Mouse (Mus musculus): ENCODE data around the gene Tmem219. TPM values are rescaled to one million over a fixed set of nuclear protein-coding genes. Genes with fewer than 3 reads are reported as not detected.
A peak's percentile ranks its signal among the peaks of the same experiment; 100 is the strongest.
"Not testable (repeated sequence)": the region's sequence is repeated elsewhere in the genome, so short reads cannot be mapped to it uniquely, and the experiment has no call there.

Gene Tmem219
- polyA plus RNA-seq, 1 experiment, result not detected

DNA sequence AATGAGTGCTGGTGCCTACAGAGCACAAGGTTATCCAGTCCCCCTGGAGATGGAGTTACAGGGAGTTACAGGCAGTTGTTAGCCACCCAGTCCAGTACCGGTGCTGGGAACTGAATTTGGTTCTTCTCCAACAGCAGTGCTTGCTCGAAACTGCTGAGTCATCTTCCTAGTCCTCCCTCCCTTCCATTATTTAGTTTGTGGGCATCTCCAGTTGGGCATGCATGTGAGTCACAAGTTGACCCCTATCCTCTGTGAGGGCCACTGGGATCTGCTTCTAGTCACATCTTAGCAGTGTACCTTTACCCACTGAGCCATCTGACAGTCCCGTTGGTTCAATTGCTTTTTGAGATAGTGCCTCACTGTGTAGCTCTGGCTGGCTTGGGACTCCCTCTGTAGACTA, 17.1 kb downstream of the Tmem219 start:
- TF ChIP-seq CTCF (IDR thresholded peaks at IDR 0.05; ENCODE audit: insufficient read depth, low read depth, low read length) (no peak), POLR2A (IDR thresholded peaks at IDR 0.05; ENCODE audit: insufficient read depth, low read depth, low read length) (no peak)
- no peak overlapping the region for H3K27ac ChIP-seq (ENCODE audit: insufficient read depth, low read depth, low read length)
- H3K4me3 ChIP-seq (ENCODE audit: insufficient read depth, low read depth, low read length), result no peak overlapping the region
- WGBS, result 76% methylated on average over 3 of the region's 3 CpGs
- H3K4me1 ChIP-seq (ENCODE audit: control insufficient read depth, insufficient read depth, low read length), result no peaks in the 10 kb centered on the region

DNA sequence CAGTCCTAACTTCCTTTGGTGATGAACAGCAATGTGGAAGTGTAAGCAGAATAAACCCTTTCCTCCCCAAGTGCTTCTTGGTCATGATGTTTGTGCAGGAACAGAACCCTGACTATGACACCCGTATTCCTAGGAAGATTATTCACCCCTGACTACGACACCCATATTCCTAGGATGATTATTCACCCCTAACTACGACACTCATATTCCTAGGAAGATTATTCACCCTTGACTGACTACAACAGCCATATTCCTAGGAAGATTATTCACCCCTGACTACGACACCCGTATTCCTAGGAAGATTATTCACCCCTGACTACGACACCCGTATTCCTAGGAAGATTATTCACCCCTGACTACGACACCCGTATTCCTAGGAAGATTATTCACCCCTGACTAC, 22.9 kb downstream of the Tmem219 start:
- not testable (repeated sequence) for H3K4me1 ChIP-seq (ENCODE audit: control insufficient read depth, insufficient read depth, low read length); H3K27ac ChIP-seq (ENCODE audit: insufficient read depth, low read depth, low read length); H3K4me3 ChIP-seq (ENCODE audit: insufficient read depth, low read depth, low read length)
- 94% methylated on average over 8 of the region's 9 CpGs for WGBS

DNA sequence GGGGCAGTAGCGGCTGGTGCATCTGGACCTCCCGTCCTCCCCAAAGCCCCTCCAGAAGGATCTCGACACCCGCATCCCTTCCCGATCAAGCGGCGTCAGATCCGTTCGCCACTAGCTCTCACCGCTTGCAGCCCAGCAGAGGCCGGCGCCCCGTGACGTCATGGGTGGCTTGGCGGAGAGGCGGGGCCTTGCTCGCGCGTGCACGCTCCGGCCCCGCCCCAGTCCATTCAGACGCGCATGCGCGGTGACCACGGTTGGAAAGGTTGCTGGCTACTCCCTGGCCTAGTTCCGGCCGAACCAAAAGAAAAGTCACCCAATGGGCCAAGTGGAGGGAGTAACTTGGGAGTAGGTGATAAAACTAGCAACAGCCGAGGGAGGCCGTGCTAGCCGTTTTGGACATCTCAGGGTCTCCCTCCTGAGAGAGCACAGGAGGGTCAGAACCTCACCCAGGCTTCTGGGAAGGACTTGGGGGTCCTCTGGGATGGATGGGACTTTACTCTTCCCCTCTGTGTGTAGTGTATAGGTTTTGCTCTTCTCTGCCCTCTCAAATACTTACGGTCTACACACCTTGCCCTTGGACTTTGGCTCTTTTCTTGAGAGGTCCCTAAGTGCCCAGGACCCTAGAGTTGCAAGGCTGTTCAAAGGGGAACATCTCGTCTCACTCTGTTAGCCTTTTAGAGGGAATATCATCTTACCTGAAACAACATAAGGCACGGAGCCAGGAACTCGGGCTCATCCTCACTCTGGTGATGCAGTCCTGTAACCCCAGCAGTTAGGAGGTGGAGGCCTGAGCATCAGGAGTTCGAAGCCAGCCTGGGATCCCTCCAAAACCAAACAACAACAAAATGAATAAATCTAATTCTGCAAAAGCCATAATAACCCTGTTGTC, 24.4 kb downstream of the Tmem219 start:
- no peak for TF ChIP-seq CTCF (IDR thresholded peaks at IDR 0.05; ENCODE audit: insufficient read depth, low read depth, low read length)
- peak; percentile 91 for TF ChIP-seq POLR2A (IDR thresholded peaks at IDR 0.05; ENCODE audit: insufficient read depth, low read depth, low read length)
- 12% methylated on average over 37 of the region's 37 CpGs for WGBS
- peak overlapping the region; percentile 84 for H3K4me3 ChIP-seq (ENCODE audit: insufficient read depth, low read depth, low read length)
- H3K4me1 ChIP-seq (ENCODE audit: control insufficient read depth, insufficient read depth, low read length), result peaks cover 10% of the 10 kb centered on the region
- peak overlapping the region; percentile 91 for H3K27ac ChIP-seq (ENCODE audit: insufficient read depth, low read depth, low read length)

DNA sequence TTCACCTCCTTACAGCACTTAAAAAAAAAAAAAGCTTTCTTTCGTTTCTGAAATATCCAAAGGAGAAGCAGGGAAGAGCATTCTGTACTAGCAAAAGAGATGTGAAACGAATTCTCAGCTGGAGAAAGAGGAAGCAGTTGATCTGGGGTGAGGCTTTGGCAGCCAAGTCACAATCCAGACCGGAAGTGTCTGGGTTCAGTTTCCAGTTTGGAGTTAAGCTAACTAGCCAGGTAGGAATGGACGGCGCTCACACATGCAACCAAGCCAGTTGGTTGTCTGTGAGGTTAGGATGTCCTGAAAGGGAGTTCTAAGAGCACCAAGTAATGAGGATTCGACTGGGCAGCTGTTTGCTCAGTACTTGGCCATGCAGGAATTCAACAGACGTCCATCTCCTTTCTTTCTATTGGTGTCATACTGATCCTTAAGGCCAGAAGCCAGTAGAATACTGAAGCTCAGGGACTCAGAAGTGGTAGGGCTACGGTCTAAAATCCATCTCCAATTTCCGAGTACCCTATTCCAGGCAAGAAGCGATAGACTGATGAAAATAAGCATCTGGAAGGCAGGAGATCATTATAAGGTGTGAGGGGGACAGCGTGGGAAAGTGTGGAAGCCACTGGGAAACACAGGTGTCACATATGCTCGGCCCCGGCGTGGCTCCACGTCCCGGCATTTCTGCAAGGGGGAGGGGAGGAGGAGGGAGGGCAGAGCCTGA, 25.2 kb downstream of the Tmem219 start:
- 13% methylated on average over 16 of the region's 16 CpGs for WGBS
- TF ChIP-seq CTCF (IDR thresholded peaks at IDR 0.05; ENCODE audit: insufficient read depth, low read depth, low read length) (no peak), POLR2A (IDR thresholded peaks at IDR 0.05; ENCODE audit: insufficient read depth, low read depth, low read length) (no peak)
- H3K4me3 ChIP-seq (ENCODE audit: insufficient read depth, low read depth, low read length), result peak overlapping the region; percentile 84
- H3K27ac ChIP-seq (ENCODE audit: insufficient read depth, low read depth, low read length), result peak overlapping the region; percentile 91
- H3K4me1 ChIP-seq (ENCODE audit: control insufficient read depth, insufficient read depth, low read length), result peaks cover 10% of the 10 kb centered on the region

DNA sequence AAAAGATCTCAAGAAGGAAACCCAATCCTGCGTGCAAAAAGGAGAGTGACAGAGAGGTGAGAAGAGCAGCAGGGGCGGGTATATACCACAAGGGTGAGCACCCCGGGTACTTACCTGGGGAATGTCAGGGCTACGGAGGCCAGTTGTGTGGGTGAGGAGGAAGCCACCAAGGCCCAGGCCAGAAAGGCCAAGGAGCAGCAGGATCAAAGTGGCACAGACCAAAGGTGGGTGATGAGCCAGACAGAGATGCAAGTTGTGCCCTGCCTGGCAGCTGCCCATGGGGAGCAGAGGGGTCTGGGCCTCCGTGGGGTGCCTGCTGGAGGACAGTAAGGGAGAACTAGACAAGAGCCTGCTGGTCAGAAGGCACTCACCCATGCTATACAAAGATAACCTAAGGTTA, 25.8 kb downstream of the Tmem219 start:
- WGBS, result 87% methylated on average over 5 of the region's 5 CpGs
- peaks cover 10% of the 10 kb centered on the region for H3K4me1 ChIP-seq (ENCODE audit: control insufficient read depth, insufficient read depth, low read length)
- no peak overlapping the region for H3K27ac ChIP-seq (ENCODE audit: insufficient read depth, low read depth, low read length)
- TF ChIP-seq POLR2A (IDR thresholded peaks at IDR 0.05; ENCODE audit: insufficient read depth, low read depth, low read length) (no peak), CTCF (IDR thresholded peaks at IDR 0.05; ENCODE audit: insufficient read depth, low read depth, low read length) (no peak)
- H3K4me3 ChIP-seq (ENCODE audit: insufficient read depth, low read depth, low read length), result no peak overlapping the region

DNA sequence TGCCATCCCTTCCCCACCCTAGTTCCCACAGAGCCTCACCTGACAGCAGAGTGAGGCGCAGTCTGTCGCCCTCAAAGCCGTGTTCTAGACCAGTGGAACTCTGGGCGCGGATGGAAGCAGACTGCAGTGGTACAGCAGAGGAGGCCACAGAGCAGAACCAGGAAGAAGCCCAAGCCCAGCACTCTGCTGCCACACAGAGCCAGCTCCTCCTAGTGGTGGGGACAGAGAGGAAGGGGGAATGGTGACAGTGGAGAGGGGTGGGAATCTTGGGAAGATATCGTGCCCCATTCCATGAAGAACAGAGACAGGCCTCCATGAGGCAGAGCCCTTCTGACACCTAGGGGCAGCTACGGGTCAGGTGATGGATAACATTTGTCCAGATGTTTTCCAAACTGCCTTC, 33.9 kb downstream of the Tmem219 start:
- Histone ChIP-seq H3K27ac (ENCODE audit: insufficient read depth, low read depth, low read length) (no peak overlapping the region), H3K4me1 (ENCODE audit: control insufficient read depth, insufficient read depth, low read length) (0 out of 2 replicates have a peak, but pooled peaks cover 2% of the 10 kb centered on the region), H3K4me3 (ENCODE audit: insufficient read depth, low read depth, low read length) (no peak overlapping the region)
- 54% methylated on average over 7 of the region's 7 CpGs for whole genome bisulfite sequencing
- TF ChIP-seq POLR2A (IDR thresholded peaks at IDR 0.05; ENCODE audit: insufficient read depth, low read depth, low read length), result no peak
- TF ChIP-seq CTCF (IDR thresholded peaks at IDR 0.05; ENCODE audit: insufficient read depth, low read depth, low read length), result 0 out of 2 replicates have a peak, but pooled peaks have one; percentile 21

DNA sequence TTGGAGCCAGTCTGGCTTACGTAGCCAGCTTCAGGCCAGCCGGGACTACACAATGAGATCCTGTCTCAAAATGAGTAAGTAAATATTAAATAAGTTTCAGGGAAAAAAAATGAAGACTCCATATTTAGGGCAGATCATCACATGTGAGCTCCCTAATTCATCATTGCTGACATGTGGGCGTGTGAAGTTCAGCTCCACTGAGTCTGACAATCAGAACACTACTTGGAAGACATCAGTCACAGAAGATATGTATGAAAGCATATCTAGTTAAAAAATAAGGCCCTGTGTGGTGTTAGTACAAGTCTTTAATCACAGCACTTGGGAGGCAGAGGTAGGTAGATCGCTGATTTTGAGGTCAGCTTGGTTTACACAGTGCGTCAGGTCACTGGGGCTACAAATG, 35.4 kb downstream of the Tmem219 start:
- WGBS, result 96% methylated on average over 5 of the region's 5 CpGs
- Histone ChIP-seq H3K4me1 (ENCODE audit: control insufficient read depth, insufficient read depth, low read length) (peaks cover 4% of the 10 kb centered on the region; the same call in 1 of the 2 replicates), H3K4me3 (ENCODE audit: insufficient read depth, low read depth, low read length) (no peak overlapping the region), H3K27ac (ENCODE audit: insufficient read depth, low read depth, low read length) (no peak overlapping the region)
- TF ChIP-seq CTCF (IDR thresholded peaks at IDR 0.05; ENCODE audit: insufficient read depth, low read depth, low read length) (no peak), POLR2A (IDR thresholded peaks at IDR 0.05; ENCODE audit: insufficient read depth, low read depth, low read length) (no peak)

DNA sequence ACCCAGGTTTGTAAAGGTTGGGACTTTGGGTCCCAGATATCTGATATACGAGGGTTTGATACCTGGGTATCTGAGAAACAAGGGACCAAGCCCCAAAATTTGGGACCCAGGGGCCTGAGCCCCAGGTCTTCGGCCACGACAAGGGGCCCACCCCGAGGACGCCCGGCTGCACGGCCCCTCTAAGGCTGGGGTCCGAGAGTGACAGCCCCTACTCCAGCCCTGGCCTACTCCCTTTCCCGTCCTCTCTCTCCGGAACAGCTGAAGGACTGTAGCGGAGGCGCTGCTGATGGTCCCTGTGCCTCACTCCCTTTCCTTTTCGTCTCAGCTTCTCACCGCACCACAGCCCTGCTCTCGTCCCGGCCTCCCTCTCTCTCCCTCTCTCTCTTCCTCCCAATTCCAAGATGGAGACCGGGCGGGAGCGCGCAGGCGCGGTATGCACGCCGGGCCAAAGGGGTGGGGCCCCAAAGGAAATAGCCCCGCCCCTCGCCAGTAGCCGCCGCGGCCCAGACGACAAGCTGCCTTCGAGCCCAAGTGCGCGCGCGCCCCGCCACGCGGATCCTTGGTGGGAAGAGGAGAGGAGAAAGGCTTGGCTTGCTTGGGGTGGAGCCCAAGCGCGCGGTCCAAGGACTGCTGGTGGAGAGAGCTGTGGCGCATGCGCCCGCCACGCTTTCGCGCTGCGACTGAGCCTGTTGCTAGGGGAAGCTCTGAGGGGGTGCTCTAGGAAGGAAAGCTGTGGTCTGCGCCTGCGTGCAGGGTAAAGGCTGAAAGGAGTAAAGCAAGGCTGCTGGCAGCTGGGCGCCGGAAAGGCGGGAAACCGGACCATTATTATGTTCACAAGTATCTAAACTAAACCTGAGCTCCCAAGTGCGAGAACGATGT, 38.2 kb downstream of the Tmem219 start, which contains the start of gene Taok2:
Gene Taok2 (minus strand): TSS at position 418 of the 879 bp plus-strand sequence.
- peak within 1 kb of the TSS; percentile 98 for H3K27ac ChIP-seq (ENCODE audit: insufficient read depth, low read depth, low read length)
- peak within 1 kb of the TSS; percentile 94 for H3K4me3 ChIP-seq (ENCODE audit: insufficient read depth, low read depth, low read length)
- peaks cover 13% of the 10 kb centered on the region for H3K4me1 ChIP-seq (ENCODE audit: control insufficient read depth, insufficient read depth, low read length)
- WGBS, result under 1% methylated on average over 56 of the region's 56 CpGs
- TF ChIP-seq POLR2A (IDR thresholded peaks at IDR 0.05; ENCODE audit: insufficient read depth, low read depth, low read length) (peak; percentile 97), CTCF (IDR thresholded peaks at IDR 0.05; ENCODE audit: insufficient read depth, low read depth, low read length) (no peak)
